Mouse (Mus musculus) 3T3-L1 (cell line): ENCODE data around the gene Tceal9.

Experiments used
- DNase-seq: peaks from one replicate; pipeline ENCODE4 v3.0.0-alpha.2; 2015; ENCODE audit warnings: low read depth, low spot score

Gene Tceal9

GRCm38 (mm10) chrX:136270393-136271111 lies 25.7 kb downstream of the Tceal9 start:
- peak; percentile 23 for DNase-seq

- DNase-seq = no peak
Measured at GRCm38 (mm10) chrX:136274542-136274941, 29.7 kb downstream of the Tceal9 start.

GRCm38 (mm10) chrX:136275386-136275785 lies 30.5 kb downstream of the Tceal9 start:
- no peak for DNase-seq

DNA sequence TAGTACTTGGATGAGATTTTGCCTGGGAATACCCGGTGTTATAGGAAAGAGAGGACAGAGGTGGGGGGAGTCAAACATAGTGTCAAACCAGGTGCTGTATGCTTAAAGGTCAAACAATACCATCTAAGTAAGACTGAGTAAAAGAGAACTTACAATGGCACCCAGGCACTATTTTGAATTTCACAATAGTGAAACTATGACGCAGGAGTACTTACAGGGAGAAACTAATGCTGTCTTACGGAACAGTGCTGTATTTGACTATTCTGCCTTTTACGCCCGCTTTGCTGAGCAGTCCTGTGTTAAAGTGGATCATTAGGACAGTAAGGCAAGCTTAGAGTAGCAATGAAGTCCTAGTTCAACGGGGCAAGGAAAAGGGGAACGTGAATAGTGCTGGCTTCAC lies 32.7 kb downstream of the Tceal9 start:
- no peak for DNase-seq

DNA sequence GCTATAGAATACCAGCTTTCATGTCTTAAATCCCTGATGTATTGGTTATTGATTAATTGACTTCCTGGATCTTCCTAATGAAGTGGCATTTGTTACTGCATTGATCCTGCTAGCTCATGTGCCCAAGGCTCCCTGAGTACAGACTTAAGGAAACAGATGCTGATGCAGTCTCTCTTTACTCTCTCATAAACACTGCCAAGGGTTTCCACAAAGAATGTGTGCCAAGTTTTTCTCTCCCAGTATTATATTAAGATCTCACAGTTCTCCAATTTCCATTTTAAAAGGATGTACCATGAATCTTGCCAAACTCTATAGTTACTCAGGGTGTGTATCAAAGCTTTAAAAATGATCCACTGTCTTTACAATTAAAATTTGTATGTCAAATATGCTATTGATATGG lies 33.5 kb downstream of the Tceal9 start:
- DNase-seq = no peak

DNA sequence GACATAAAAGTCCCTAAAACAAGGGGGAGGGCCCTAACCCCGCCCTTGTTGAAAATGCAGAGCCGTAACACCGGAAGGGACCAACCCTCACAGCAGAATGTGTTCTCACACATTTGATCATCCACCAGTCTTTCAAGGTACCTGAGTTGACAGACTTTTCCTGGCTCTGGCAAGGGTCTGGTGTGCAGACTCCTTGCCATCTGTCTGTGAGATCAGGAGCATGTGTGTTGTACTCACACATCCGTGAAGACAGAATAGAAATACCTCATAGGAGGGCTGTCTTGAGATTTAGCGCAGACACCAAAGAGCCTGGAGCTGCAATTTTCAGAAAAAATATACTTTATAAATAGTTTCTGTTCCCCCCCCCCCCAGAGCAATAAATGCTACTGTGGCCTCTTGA lies 34.5 kb downstream of the Tceal9 start:
- no peak for DNase-seq

DNA sequence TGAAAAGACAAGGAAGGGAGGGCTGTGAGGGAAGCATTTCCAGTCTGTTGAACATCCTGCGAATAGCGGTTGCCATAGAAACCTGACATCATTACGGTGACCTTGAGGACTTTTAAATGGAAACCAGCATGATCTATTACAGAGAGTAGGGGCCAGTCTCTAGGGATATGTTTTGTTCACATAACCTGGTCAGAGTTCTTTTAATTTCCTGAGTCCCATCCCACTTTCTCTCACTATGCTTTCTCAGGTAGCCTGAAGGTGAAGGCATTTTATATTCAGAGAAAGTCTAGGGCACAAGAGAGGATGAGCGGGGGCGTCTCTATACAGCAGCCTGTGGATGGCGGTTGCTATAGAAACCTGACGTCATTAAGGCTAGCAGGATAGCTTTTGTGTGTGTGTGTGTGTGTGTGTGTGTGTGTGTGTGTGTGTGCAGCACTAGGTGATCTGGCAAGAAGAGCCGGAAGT lies 46.0 kb downstream of the Tceal9 start:
- DNase-seq = no peak
